Mouse (Mus musculus) erythroblast, embryonic 14.5 days (primary cell): ENCODE measurements around the gene Lama4.

ENCODE experiments used
- GATA1 ChIP-seq: IDR thresholded peaks from 2 replicates; pipeline ENCODE4 v1.6.1; 2012; ENCODE audit warnings: low read length, inconsistent platforms, mixed read lengths
- TAL1 ChIP-seq: IDR thresholded peaks from 3 replicates; pipeline ENCODE4 v1.6.1; 2012; ENCODE audit warnings: low read length, inconsistent platforms, mixed read lengths

- TF ChIP-seq TAL1 (no peak), GATA1 (no peak)
Measured at GRCm38 (mm10) chr10:38965857-38966256, 542 bp downstream of the Lama4 start.
